Mouse (Mus musculus): ENCODE data around the gene Dcaf6.

GRCm38 (mm10) chr1:165327831-165328230, 132.4 kb downstream of the Dcaf6 start:
- TF ChIP-seq CTCF (IDR thresholded peaks at IDR 0.05; ENCODE audit: control insufficient read depth, insufficient read depth, low read length) (no peak), POLR2A (IDR thresholded peaks at IDR 0.05; ENCODE audit: borderline replicate concordance, control insufficient read depth, low read depth, low read length) (no peak)

Measured in bone marrow, adult 2 months (tissue).